Mouse (Mus musculus) adrenal gland (tissue): ENCODE results near the gene Vmn1r87.
"Not testable (repeated sequence)": the region's sequence is repeated elsewhere in the genome, so short reads cannot be mapped to it uniquely, and the experiment has no call there.

ENCODE experiments used
- intact Hi-C: fragments of 180-260 bp; cut with DNase I; formaldehyde crosslinking; loops from one replicate; pipeline ENCODE4 v1.15.1; 2025
- long read RNA-seq, 2 experiments: library from polyadenylated mRNA; unstranded; transcript quantifications; one replicate each; pipeline ENCODE4 v2.0.0; 2020; ENCODE audit warnings: borderline replicate concordance in 1 of 2; ENCODE audit not compliant: insufficient replicate concordance in 1 of 2

The Vmn1r87 gene
- long read RNA-seq, experiment 1: 0 reads
- long read RNA-seq, experiment 2: 0 reads

DNA sequence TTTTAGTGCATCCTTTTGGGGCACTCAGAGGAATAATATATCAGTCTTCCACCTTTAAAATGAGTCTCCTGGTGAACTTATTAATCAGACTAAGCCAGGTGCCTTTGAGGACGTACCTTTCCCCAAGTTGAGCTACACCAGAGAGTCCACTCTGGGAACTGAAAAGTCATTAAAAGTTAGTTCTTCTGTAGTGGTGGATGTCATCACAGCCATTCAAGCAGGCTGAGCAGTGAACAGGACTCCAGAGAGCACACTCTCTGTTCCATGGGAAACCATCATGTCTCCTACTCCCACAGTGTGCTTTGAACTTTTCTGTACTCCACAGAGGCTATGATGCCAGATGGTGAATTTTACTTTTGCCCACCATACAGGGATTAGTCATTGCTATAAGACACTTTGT, at the start of gene Vmn1r87:
Gene Vmn1r87 (minus strand): TSS at position 101 of the 400 bp plus-strand sequence.
- intact Hi-C loops: no loop called here

DNA sequence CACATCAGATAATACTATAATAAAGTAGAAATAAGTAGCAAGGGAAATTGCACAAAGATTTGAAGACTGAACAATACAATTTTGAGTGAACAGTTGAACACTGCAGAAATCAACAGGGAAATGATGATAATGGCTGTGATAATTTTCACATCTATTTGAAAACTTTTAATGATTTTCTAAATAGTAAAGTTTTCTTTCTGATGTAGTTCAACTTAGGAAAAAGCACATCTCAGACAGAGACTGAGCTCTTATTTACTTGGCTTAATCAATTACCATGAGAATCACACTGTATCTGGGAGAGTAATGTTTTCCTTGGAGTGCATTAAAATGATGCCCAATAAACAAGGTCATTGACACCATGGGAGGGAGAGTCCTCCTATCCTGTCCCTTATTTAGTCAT, 19.3 kb upstream of the Vmn1r87 start, which contains the start of gene Vmn1r88:
Gene Vmn1r88 (plus strand): TSS at position 301 of the 400 bp plus-strand sequence.
- intact Hi-C loops: no loop called here

DNA sequence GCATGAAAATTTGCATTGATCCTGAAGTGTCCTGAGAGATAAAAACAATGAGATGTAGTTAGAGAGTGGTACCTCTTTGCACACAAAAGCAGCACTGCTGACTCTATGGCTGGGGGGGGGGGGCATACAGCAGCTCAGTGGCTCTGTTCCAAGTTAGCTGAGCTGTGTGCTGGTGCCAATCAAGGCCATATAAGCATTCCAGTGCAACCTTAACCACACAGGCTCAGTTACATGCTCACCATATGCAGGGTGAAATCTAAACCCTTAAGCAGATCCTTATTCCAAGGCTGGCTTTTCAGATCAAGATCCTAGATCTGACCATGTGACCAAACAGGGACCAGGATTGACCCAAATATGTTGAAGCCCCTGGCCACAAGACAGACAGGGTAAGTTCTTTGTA, 2.6 kb downstream of the Vmn1r87 start:
- intact Hi-C loops: no loop called here

DNA sequence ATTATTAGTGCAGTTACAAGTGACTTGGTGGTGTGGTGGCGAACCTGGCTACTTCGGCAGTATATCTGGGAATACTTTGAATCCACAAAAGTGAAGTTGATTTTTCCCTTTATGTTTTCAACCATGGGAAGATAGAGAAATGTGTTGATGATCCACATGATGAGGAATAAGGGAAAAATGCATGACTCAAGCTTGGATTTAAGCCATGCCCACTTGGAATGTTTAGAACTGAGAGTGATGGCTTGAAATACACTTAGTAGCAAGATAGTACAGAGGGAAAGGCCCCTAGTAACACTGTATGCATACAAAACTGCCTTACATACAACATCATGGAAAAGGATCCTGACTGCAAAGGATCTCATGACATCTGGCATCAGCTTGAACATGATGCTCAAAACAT, 8.1 kb downstream of the Vmn1r87 start:
- intact Hi-C loops: no loop called here

DNA sequence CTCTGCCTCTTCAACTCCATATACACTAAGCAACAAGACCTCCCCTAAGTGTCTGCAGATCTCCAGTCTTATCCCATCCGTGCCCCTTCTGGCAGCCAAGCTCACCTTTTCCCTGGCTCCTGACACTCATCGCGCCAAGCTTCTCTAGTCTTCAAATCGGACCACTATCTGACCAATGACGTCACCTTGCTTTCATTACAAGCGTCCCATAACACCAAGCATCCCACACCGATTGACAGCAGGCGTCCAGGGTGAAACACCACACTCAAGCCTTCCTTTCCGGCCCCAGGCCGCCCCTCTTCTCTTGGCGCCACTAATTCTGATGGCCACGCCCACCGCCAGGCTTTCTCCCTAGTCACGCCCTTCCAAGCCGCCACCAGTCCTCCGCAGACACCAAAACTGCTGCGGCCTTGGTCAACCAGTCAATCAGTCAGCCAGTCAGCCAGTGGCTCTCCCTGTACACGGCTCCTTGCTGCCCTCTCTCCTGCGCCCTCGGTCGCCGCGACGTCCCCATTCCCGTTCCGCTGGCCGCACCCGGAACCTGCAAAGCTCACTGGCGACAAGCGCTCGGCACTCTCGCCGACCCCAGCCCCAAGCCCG, 16.3 kb downstream of the Vmn1r87 start:
- intact Hi-C loops: not testable (repeated sequence)

DNA sequence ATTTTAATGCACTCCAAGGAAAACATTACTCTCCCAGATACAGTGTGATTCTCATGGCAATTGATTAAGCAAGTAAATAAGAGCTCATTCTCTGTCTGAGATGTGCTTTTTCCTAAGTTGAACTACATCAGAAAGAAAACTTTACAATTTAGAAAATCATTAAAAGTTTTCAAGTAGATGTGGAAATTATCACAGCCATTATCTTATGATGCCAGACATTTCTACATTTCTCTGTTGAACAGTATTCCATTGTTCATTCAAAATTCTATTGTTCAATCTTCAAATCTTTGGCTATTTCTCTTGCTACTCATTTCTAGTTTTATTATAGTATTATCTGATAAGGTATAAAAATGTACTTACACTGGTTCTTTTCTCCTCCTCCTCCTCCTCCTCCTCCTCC, 20.1 kb downstream of the Vmn1r87 start, which contains the start of gene Vmn1r86:
Gene Vmn1r86 (minus strand): TSS at position 101 of the 400 bp plus-strand sequence.
- intact Hi-C loops: no loop called here

DNA sequence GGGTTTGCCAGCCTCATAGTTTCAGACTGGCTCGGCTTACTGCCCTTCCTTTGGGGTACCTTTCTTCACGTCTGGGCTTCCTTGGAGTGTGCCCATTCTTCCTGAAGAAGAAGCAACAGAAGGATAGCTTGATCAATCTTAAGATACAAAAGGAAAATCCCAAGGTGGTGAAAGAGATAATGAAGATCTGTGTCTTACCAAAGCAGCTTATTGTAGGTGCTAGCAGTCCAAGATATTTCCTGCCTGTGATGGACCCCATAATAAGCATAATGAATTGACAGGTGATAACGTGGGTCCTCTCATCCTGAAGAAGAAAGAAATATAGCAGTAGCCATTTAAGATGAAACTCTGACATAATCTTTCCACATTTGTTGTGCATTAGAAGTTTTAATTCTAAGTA, 44.9 kb downstream of the Vmn1r87 start, which contains the start of gene Vmn1r85:
Gene Vmn1r85 (minus strand): TSS at position 101 of the 400 bp plus-strand sequence.
- intact Hi-C loops: no loop called here
